Mouse (Mus musculus) frontal cortex, postnatal 36 days (tissue): Measurements from ENCODE around the gene Abl1.

Experiments
- DNase-seq, 2 experiments: peaks; one replicate each; pipeline ENCODE4 v3.0.0; 2022; ENCODE audit warnings: low spot score in 2 of 2

The Abl1 gene

GRCm38 (mm10) chr2:31825469-31825911 lies 137.3 kb downstream of the Abl1 start:
- no peak for DNase-seq

DNA sequence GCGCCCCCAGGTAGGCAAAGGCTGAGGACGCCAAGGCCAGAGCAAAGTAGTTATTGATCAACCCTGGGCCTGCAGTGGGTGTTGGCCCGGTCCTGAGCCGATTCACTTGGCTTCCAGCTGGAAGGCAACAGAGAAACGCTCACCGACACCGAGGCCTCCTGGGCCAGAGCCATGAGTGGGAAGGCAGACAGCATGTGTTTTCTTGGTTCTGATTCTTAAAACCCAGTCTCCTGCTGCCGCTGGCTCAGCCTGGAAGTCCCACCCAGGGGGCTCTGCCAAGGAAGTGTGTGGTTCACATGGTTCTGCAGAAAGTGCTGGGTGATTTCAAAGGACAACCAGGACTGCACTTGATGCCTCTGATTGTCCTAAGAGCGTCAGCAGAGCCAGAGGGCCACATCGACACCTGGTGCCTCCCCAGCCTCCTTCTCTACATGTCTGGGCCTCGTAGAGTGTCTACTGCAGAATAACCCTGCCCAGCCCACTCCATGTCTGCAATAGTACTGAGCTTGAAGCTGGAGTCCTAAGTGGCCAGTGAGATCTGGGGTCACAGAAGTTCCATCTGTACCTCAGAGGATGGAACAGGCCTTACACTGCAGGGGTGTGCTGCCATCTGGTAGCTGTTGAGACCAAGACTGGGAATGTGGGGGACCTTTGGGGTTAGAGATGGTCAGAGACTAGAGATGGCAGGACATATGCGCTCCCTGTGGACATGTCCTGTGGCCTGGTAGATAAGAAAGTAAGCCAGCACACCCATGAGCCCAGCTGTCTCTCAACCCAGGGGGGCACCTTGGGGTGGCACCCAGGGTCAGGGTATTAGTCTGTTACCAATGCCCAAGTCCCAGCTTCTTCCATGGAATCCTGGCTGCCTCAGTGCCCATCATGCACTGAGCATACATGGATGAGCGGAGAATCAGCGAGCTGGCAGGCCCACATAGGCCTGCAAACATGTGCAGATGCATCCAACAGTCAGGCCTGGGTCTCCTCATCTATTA lies 138.2 kb downstream of the Abl1 start:
- peak in 1 of 2 experiments; percentile 41 for DNase-seq

GRCm38 (mm10) chr2:31827877-31828276 lies 139.7 kb downstream of the Abl1 start:
- DNase-seq, result peak; percentile 43 to 46

- DNase-seq, result no peak
These were observed 140.2 kb downstream of the Abl1 start for GRCm38 (mm10) chr2:31828311-31828825.

DNA sequence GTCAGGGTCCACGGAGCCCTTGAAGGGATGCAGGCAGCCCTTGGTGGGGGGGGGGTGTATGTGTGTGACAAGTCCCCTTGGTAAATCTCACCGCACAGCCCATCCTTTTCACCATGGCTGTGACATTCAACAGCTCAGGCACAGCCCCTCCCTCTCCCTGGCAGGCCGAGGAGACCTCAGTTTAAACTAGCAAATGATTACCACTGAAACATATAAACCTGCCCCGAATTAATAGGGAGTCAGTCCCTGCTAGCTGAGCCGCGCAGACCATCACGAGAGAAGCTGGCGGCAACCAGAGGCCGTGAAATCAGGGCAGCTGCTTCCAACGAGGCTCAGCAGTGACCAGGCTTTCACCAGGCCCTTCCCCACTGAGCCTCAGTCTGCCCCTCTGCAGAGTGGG lies 147.9 kb downstream of the Abl1 start:
- no peak for DNase-seq

- DNase-seq, result no peak
These were observed 148.8 kb downstream of the Abl1 start for GRCm38 (mm10) chr2:31836985-31837384.

- DNase-seq, result no peak
These were observed 150.7 kb downstream of the Abl1 start for GRCm38 (mm10) chr2:31838868-31839267.

- no peak for DNase-seq
These were observed 156.6 kb downstream of the Abl1 start for GRCm38 (mm10) chr2:31844729-31845136.

GRCm38 (mm10) chr2:31845512-31845895 lies 157.3 kb downstream of the Abl1 start:
- DNase-seq, result no peak

GRCm38 (mm10) chr2:31845896-31846691 lies 157.9 kb downstream of the Abl1 start, which contains the start of gene Fibcd1:
Fibcd1 (minus strand) TSS chr2:31846005.
- no peak for DNase-seq

- DNase-seq, result no peak
These were observed 158.8 kb downstream of the Abl1 start for GRCm38 (mm10) chr2:31846692-31847660.

- no peak for DNase-seq
These were observed 159.7 kb downstream of the Abl1 start for GRCm38 (mm10) chr2:31847908-31848307.

DNA sequence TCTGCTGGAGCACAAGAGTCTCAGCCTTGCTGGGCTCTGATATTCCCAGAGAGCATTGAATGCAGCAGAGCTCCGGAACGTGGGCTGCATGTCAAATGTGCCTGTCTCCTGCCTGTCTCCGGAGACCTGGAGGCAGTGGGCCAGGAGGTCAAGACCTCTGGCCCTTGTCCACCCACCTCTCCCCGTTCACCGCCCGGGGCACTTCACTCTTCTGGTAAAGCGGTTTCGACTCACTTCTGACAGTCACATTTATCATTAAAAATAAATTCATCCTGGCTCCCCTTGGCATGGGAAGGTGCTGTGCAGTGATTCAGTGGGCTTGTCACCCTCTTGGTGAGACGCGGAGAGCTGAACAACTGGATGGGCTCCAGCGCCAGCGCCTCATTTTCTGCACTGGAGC lies 162.0 kb downstream of the Abl1 start:
- no peak for DNase-seq
